Mouse (Mus musculus) ES-E14 (cell line): ENCODE results near the gene Brwd3.

Experiments
- CHD2 ChIP-seq: IDR thresholded peaks from 2 replicates; pipeline ENCODE4 v1.6.1; 2014; ENCODE audit warnings: mild to moderate bottlenecking, low read depth, low read length, inconsistent platforms
- HCFC1 ChIP-seq: IDR thresholded peaks from 2 replicates; pipeline ENCODE4 v1.6.1; 2012; ENCODE audit warnings: low read length, inconsistent platforms, borderline replicate concordance; ENCODE audit not compliant: insufficient read depth
- MAFK ChIP-seq: IDR thresholded peaks from 2 replicates; pipeline ENCODE4 v1.6.1; 2014; ENCODE audit warnings: mild to moderate bottlenecking, low read depth, low read length, inconsistent platforms; ENCODE audit not compliant: insufficient read depth
- ZC3H11A ChIP-seq: IDR thresholded peaks from 2 replicates; pipeline ENCODE4 v1.6.1; 2012; ENCODE audit warnings: low read depth, mild to moderate bottlenecking, inconsistent platforms, low read length, borderline replicate concordance
- ZNF384 ChIP-seq: IDR thresholded peaks from 2 replicates; pipeline ENCODE4 v1.6.1; 2012; ENCODE audit warnings: low read depth, low read length, inconsistent platforms

GRCm38 (mm10) chrX:108797268-108797667, 36.9 kb downstream of the Brwd3 start:
- no peak for TF ChIP-seq HCFC1
- TF ChIP-seq ZNF384: no peak
- no peak for TF ChIP-seq ZC3H11A
- TF ChIP-seq CHD2: no peak
- no peak for TF ChIP-seq MAFK
